Mouse (Mus musculus) left cerebral cortex, adult 11 months (tissue): Measurements from ENCODE around the gene Nrip1.

Source experiments
- DNase-seq: peaks from one replicate; pipeline ENCODE4 v3.0.0; 2022; ENCODE audit warnings: low spot score

The Nrip1 gene

GRCm38 (mm10) chr16:76276271-76276670 lies 97.4 kb downstream of the Nrip1 start:
- DNase-seq: no peak

- DNase-seq: no peak
Measured at GRCm38 (mm10) chr16:76275584-76275983, 98.0 kb downstream of the Nrip1 start.

GRCm38 (mm10) chr16:76275166-76275565 lies 98.5 kb downstream of the Nrip1 start:
- DNase-seq: no peak

- no peak for DNase-seq
Measured at GRCm38 (mm10) chr16:76266635-76267268, 106.9 kb downstream of the Nrip1 start.

GRCm38 (mm10) chr16:76265874-76266273 lies 107.8 kb downstream of the Nrip1 start:
- no peak for DNase-seq

- DNase-seq: no peak
Measured at GRCm38 (mm10) chr16:76265301-76265700, 108.3 kb downstream of the Nrip1 start.

GRCm38 (mm10) chr16:76263393-76263792 lies 110.2 kb downstream of the Nrip1 start:
- DNase-seq: no peak

GRCm38 (mm10) chr16:76260296-76260695 lies 113.3 kb downstream of the Nrip1 start:
- no peak for DNase-seq

- no peak for DNase-seq
Measured at GRCm38 (mm10) chr16:76251826-76252225, 121.8 kb downstream of the Nrip1 start.

- no peak for DNase-seq
Measured at GRCm38 (mm10) chr16:76249345-76250091, 124.1 kb downstream of the Nrip1 start.

- no peak for DNase-seq
Measured at GRCm38 (mm10) chr16:76242850-76243249, 130.8 kb downstream of the Nrip1 start.

- no peak for DNase-seq
Measured at GRCm38 (mm10) chr16:76241266-76241665, 132.4 kb downstream of the Nrip1 start.

GRCm38 (mm10) chr16:76239353-76239752 lies 134.3 kb downstream of the Nrip1 start:
- no peak for DNase-seq

- no peak for DNase-seq
Measured at GRCm38 (mm10) chr16:76238784-76239183, 134.8 kb downstream of the Nrip1 start.
